Mouse (Mus musculus): ENCODE measurements around the gene Jmjd4. TPM values are rescaled to one million over a fixed set of nuclear protein-coding genes. Genes with fewer than 3 reads are reported as not detected.

Gene Jmjd4
- 3.2 and 3.3 TPM in 2 replicates for polyA plus RNA-seq (2012; ENCODE audit: insufficient read depth, insufficient read length, missing spikeins)

DNA sequence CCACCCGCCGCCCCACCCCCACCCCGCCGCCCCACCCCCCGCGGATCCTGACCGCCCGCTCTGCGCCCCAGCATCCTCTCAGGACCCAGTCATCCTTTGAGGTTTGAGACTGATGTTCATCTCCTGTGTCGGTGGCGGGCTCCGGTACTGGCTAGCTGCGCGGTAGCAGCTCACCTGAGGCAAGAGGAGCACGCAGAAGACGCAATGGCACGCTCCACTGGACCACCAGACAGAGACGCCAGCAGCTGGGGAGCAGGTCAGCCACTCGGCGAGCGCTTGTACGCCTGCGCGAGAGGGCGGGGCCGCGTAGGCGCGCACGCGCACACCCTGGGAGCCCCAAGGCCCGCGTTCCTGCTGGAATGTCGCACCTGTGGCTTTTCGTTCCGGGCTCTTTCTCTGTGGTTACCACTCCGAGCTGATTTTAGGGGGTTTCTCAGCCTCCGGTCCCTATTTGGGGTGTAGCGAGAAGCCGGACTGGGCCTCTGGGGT, at the start of gene Jmjd4:
Gene Jmjd4 (plus strand): TSS at position 305 of the 489 bp plus-strand sequence.
- Histone ChIP-seq H3K4me3 (ENCODE audit: insufficient read depth, low read length) (peak within 1 kb of the TSS; percentile 82), H3K4me1 (ENCODE audit: control insufficient read depth, insufficient read depth, low read length) (peaks cover 10% of the 10 kb centered on the region), H3K27ac (ENCODE audit: insufficient read depth, low read depth, low read length) (0 out of 2 replicates have a peak within 1 kb of the TSS, but pooled peaks have one; percentile 10)
- TF ChIP-seq POLR2A (IDR thresholded peaks at IDR 0.05; ENCODE audit: borderline replicate concordance, low read depth, low read length) (no peak), CTCF (IDR thresholded peaks at IDR 0.05; ENCODE audit: low read depth, low read length) (no peak)

DNA sequence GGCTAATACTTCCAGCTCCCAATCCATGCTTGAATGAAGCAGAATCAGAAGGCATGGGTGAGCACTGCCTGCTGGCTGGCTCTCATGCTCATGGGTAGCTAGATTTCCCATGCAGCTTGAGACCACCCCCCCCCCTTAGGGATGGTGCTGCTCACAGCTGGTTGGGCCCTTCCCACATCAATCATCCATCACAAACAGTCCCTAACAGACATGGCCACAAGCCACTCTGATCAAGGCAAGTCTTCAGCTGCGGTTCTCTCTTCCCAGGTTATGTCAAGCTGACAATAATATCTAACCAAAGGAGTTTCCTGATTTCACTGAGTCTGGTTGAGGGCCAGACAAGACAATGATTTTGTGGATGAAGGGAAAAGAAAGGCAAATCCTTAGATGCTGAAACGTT, 49.0 kb upstream of the Jmjd4 start:
- Histone ChIP-seq H3K27ac (ENCODE audit: insufficient read depth, low read depth, low read length) (no peak overlapping the region), H3K4me3 (ENCODE audit: insufficient read depth, low read length) (no peak overlapping the region), H3K4me1 (ENCODE audit: control insufficient read depth, insufficient read depth, low read length) (peaks cover 19% of the 10 kb centered on the region)
- TF ChIP-seq POLR2A (IDR thresholded peaks at IDR 0.05; ENCODE audit: borderline replicate concordance, low read depth, low read length) (no peak), CTCF (IDR thresholded peaks at IDR 0.05; ENCODE audit: low read depth, low read length) (no peak)

DNA sequence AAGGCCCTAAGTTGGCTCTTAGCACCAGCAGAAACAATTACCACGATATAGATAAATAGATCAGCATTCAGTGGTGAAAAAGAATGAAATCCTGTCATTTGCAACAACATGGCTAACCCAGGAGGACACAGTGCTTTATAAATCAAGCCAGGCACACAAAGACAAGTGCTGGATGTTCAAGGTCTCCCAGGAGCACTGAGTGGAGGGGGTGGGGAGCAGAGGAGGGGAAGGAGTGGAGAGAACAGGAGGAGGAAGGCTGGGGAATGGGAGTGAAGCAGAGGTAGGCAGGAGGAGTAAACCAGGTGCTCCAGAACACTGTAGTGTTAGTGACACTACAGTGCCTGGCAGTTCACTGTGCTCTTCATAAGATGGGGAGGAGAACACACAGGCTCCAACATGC, 44.1 kb upstream of the Jmjd4 start:
- Histone ChIP-seq H3K4me3 (ENCODE audit: insufficient read depth, low read length) (no peak overlapping the region), H3K27ac (ENCODE audit: insufficient read depth, low read depth, low read length) (no peak overlapping the region), H3K4me1 (ENCODE audit: control insufficient read depth, insufficient read depth, low read length) (peaks cover 30% of the 10 kb centered on the region)
- TF ChIP-seq CTCF (IDR thresholded peaks at IDR 0.05; ENCODE audit: low read depth, low read length) (no peak), POLR2A (IDR thresholded peaks at IDR 0.05; ENCODE audit: borderline replicate concordance, low read depth, low read length) (no peak)

DNA sequence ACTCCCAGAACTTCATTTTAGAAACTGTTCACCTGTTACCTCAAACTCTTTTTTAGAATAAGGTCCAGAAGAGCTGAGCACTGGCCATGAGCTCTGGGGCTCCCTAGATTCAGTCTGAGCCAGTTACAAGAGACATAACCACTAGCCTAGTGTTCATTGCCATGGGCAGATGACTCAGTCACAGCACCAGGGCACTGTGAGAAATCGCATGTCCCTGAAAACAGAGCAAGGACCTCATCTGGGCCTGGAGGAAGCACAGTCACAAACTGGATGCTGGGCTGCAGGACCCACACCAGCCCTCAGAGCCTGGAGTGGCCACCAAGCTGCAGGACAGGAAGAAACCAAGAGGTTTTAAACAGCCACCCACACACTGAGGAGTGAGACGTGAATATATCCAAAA, 39.0 kb upstream of the Jmjd4 start:
- Histone ChIP-seq H3K27ac (ENCODE audit: insufficient read depth, low read depth, low read length) (peak overlapping the region; percentile 30; the same call in 1 of the 2 replicates), H3K4me1 (ENCODE audit: control insufficient read depth, insufficient read depth, low read length) (peaks cover 33% of the 10 kb centered on the region), H3K4me3 (ENCODE audit: insufficient read depth, low read length) (no peak overlapping the region)
- no peak for TF ChIP-seq CTCF (IDR thresholded peaks at IDR 0.05; ENCODE audit: low read depth, low read length)
- no peak for TF ChIP-seq POLR2A (IDR thresholded peaks at IDR 0.05; ENCODE audit: borderline replicate concordance, low read depth, low read length)

DNA sequence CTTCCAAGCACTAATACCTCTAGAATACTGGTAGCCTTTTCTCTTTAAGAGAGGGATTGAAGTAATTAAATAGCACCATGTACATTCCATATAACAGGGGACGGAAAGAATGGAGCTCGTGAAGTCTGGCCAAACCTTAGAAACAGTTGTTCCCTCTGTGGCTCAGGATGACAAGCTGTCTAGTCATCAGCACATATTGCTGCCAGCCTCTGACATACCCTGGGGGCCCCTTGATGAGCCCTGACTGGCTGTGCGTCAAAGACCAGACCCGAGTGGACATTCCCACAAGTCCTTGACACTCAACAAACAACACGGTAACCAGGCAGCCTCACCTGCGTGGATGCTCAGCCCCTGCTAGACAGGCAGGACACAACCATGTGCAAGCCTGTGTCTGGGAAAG, 37.8 kb upstream of the Jmjd4 start:
- TF ChIP-seq CTCF (IDR thresholded peaks at IDR 0.05; ENCODE audit: low read depth, low read length) (no peak), POLR2A (IDR thresholded peaks at IDR 0.05; ENCODE audit: borderline replicate concordance, low read depth, low read length) (no peak)
- Histone ChIP-seq H3K27ac (ENCODE audit: insufficient read depth, low read depth, low read length) (no peak overlapping the region), H3K4me3 (ENCODE audit: insufficient read depth, low read length) (no peak overlapping the region), H3K4me1 (ENCODE audit: control insufficient read depth, insufficient read depth, low read length) (peaks cover 33% of the 10 kb centered on the region)

DNA sequence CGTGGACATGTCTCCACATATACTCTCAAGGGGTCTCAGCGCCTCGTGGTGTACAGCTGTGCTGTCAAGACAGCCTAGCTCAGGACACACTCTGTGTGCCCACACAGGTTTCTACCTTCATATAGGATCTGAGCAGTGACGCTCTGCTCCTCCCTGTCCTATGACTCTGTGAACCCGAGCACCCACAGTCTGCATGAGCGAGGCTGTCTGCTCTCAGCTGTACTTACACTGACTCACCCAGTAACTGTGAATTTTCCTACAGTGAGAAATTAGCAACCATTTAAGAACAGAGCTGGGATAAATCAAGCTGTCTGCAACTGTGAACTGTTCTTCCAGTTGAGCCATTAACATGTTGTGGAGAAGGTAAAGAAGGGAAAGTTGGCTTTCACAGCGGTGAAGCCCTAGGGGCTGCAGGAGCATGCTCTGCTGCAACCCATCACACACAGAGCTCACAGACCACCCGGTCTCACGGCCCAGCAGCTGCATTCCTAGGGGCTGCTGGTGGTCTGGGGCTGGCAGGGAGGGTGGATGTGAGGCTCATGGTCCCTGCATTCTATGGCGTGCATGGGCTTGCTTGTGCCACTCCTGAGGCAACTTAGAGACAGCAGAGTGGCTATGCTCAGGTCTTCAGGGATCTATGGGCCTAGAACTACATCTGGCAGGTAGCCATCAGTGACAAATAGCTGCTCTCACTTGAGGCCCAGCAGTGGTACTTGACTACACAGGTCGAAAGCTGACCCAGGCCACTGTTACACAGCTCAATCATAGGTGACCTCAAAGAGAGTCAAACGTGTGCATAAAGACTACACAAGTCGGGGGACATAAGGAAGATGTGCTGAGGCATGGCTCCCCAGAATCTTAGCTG, 36.6 kb upstream of the Jmjd4 start:
- TF ChIP-seq POLR2A (IDR thresholded peaks at IDR 0.05; ENCODE audit: borderline replicate concordance, low read depth, low read length) (no peak), CTCF (IDR thresholded peaks at IDR 0.05; ENCODE audit: low read depth, low read length) (no peak)
- Histone ChIP-seq H3K27ac (ENCODE audit: insufficient read depth, low read depth, low read length) (no peak overlapping the region), H3K4me3 (ENCODE audit: insufficient read depth, low read length) (no peak overlapping the region), H3K4me1 (ENCODE audit: control insufficient read depth, insufficient read depth, low read length) (peaks cover 33% of the 10 kb centered on the region)

DNA sequence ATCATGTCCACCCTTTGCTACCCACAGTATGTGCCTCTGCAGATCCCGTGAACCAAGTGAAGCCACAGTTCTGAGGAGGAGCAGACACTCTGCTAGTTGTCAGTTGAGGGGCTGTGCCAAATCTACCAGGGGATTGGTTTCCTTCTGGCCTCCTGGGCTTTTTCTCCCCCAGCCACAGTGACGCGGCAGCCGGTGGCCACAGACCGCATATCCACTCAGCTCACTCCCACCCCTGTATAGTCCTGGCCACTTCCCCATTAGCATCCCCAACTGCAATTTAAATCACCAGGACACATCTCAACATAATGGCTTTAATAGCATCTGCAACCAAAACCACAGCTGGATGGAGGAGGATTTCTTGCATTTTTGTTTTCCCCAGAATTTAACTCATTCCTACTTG, 31.1 kb upstream of the Jmjd4 start:
- no peak overlapping the region for H3K27ac ChIP-seq (ENCODE audit: insufficient read depth, low read depth, low read length)
- no peak for TF ChIP-seq POLR2A (IDR thresholded peaks at IDR 0.05; ENCODE audit: borderline replicate concordance, low read depth, low read length)
- no peak for TF ChIP-seq CTCF (IDR thresholded peaks at IDR 0.05; ENCODE audit: low read depth, low read length)
- peaks cover 30% of the 10 kb centered on the region for H3K4me1 ChIP-seq (ENCODE audit: control insufficient read depth, insufficient read depth, low read length)
- H3K4me3 ChIP-seq (ENCODE audit: insufficient read depth, low read length): no peak overlapping the region

DNA sequence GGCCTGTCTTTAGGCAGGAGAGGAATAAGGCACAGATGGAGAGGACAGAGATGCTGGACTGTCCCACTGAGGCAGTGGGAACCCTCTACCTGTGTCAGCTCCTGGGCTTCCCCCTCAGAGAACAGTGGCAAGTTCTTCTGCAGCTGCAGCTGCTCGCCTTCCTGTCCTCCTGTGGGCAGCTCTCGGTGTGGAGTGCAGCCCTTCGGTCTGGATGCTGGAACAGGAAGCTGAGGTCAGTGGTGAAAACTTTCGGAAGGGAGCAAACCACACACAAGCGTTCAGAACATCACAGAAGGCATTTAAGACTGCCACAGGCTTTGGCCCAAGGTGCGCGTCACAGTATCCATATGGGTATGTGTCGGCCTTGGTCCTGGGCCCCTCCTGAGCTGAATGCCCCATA, 28.4 kb upstream of the Jmjd4 start:
- H3K4me3 ChIP-seq (ENCODE audit: insufficient read depth, low read length): no peak overlapping the region

DNA sequence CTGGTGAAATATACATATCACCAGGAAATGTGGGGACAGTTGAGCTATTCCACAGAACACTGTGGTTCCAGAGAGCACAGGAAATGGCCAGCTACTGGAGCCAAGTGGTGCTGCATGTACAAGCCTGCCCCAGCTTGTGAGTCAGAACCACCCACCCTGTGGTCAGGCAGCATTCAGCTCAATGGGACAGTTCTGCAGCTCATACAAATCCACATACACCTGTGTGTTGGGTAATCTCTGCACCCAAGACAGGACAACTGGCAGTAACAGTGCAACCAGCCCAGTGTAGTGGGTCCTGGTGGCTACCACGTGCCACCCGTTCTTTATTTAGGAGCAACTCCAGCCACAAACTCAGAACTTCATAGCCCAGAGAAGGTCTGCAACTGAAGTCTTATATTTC, 27.9 kb upstream of the Jmjd4 start:
- Histone ChIP-seq H3K4me3 (ENCODE audit: insufficient read depth, low read length) (no peak overlapping the region), H3K27ac (ENCODE audit: insufficient read depth, low read depth, low read length) (0 out of 2 replicates have a peak overlapping the region, but pooled peaks have one; percentile 7), H3K4me1 (ENCODE audit: control insufficient read depth, insufficient read depth, low read length) (peaks cover 43% of the 10 kb centered on the region)
- TF ChIP-seq POLR2A (IDR thresholded peaks at IDR 0.05; ENCODE audit: borderline replicate concordance, low read depth, low read length) (no peak), CTCF (IDR thresholded peaks at IDR 0.05; ENCODE audit: low read depth, low read length) (no peak)

More for the DNA sequence above, 28.4 kb upstream of the Jmjd4 start:
- 0 out of 2 replicates have a peak overlapping the region, but pooled peaks have one; percentile 7 for H3K27ac ChIP-seq (ENCODE audit: insufficient read depth, low read depth, low read length)
- TF ChIP-seq CTCF (IDR thresholded peaks at IDR 0.05; ENCODE audit: low read depth, low read length) (no peak), POLR2A (IDR thresholded peaks at IDR 0.05; ENCODE audit: borderline replicate concordance, low read depth, low read length) (no peak)
- peaks cover 38% of the 10 kb centered on the region for H3K4me1 ChIP-seq (ENCODE audit: control insufficient read depth, insufficient read depth, low read length)

DNA sequence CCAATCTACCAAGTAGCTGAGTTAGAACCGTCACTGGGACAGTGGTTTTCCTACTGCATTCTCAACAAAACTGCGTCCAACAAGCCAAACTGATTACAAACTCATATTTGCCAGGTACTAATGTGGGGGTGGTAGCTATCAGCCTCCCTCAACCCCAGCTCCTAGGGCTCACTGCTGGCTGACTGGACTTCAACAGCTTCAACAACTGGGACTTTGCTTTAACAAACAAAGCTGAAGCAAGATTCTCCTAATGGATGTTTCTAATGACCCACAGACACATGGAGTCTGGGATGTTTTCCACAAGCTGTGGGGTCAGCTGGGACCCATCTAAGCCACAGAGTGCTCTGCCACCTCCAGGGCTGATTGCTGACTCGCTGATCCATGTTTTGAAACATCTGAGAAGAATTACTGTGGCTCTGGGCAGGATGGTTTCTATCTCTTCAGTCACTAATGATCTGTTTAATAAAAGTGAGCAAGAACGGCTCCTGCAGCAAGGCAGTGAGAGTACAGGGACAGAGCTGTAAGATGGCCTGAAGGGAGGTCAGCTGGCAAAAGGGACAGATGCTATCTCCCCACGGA, 26.7 kb upstream of the Jmjd4 start:
- no peak for TF ChIP-seq POLR2A (IDR thresholded peaks at IDR 0.05; ENCODE audit: borderline replicate concordance, low read depth, low read length)
- TF ChIP-seq CTCF (IDR thresholded peaks at IDR 0.05; ENCODE audit: low read depth, low read length): no peak
- Histone ChIP-seq H3K4me3 (ENCODE audit: insufficient read depth, low read length) (no peak overlapping the region), H3K27ac (ENCODE audit: insufficient read depth, low read depth, low read length) (no peak overlapping the region), H3K4me1 (ENCODE audit: control insufficient read depth, insufficient read depth, low read length) (peaks cover 44% of the 10 kb centered on the region)
